Mouse (Mus musculus): Measurements from ENCODE around the gene Ccm2l. TPM values are rescaled to one million over a fixed set of nuclear protein-coding genes. Genes with fewer than 3 reads are reported as not detected.

Ccm2l gene
- polyA plus RNA-seq, 1 experiment from 2014 or later = 5.1 TPM

DNA sequence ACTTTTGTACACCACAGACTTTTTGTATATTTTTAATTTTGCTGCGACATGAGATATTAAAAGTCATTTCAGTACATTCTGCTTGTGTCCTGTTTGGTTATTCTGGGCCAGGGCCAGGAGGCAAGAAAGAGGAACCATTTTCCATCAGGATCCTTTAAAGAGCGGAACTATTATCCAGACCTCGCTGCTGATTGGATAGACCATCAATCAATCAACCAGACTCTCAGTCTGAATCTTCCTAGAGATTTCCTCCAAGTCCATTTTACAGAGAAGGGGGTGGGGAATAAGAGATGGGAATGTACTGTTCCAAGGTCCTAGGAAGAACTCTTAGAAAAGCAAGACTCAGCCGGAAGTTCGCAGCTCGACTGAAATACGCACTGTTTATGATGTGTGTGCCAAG is 5.5 kb upstream of the Ccm2l start:
- Histone ChIP-seq H3K27me3 (ENCODE audit: insufficient read depth, poor library complexity, severe bottlenecking) (peaks cover 53% of the 10 kb centered on the region), H3K9me3 (no peaks in the 10 kb centered on the region), H3K4me1 (peaks cover 12% of the 10 kb centered on the region; the same call in 1 of the 2 replicates), H3K36me3 (no peaks in the 10 kb centered on the region), H3K4me3 (no peak overlapping the region), H3K27ac (no peak overlapping the region)
- no peak for DNase-seq (ENCODE audit: low spot score)
- 81% methylated on average over 7 of the region's 7 CpGs for WGBS

DNA sequence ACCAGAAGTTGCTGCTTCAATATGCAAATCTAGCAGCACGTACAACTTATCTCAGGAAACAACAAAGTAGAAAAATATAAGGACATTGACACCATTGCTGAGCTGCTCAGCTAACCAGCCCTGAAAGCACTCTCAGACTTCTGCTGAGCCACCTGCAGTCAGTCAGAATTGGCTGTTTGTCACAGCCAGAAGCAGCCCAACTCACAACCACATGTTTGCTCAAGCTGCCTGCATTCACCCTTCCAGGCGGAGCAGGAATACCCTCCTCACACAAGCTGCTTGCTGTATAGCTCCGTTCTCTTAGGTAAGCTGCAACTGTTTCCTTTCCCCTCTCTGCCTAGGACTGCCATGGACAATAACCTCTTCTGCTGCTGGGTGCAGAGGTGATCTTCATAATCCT is 2.4 kb upstream of the Ccm2l start:
- Histone ChIP-seq H3K4me1 (peaks cover 19% of the 10 kb centered on the region; the same call in 1 of the 2 replicates), H3K4me3 (no peak overlapping the region), H3K36me3 (no peaks in the 10 kb centered on the region), H3K27me3 (ENCODE audit: insufficient read depth, poor library complexity, severe bottlenecking) (peaks cover 64% of the 10 kb centered on the region), H3K9me3 (no peaks in the 10 kb centered on the region), H3K27ac (no peak overlapping the region)
- WGBS = 57% methylated on average over 3 of the region's 3 CpGs
- DNase-seq (ENCODE audit: low spot score) = no peak

DNA sequence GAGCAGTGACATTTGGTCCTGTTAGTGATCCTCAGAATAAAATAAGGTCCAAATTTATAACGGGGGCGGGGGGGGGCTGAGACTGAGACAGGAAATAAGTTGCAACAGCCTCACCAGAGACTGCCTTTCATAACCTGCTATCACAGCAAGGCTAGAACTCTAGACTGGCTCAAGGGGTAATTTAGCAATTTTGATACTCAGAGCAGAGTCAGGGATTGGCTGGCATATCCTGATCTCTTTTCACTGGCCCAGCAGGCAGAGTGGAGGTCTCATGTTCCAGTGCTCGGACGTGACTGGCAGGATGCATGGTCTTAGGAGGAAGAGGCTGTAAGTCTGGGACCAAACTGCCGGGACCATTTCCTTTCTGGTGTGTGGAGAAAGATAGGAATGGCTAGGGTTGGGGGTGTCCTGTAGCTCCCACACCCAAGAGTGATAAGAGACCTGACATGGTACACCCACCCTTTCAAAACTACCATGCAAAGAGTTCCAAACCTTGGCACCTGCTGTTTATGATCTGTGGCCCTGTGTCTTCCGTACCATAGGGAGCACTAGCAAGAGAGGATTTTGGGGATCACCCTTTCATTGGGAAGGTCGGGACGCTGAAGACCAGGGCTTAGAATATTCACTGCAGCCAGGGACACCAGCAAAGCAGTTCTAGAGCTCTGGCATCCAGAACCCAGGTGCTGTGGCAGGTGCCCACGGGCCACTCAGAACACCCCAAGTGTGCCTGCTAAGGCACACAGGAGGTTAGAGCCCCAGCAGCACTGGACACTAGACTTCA is 1.4 kb upstream of the Ccm2l start:
- WGBS = 65% methylated on average over 9 of the region's 9 CpGs
- Histone ChIP-seq H3K4me1 (peaks cover 19% of the 10 kb centered on the region; the same call in 1 of the 2 replicates), H3K27ac (peak overlapping the region; percentile 64; the same call in 1 of the 2 replicates), H3K9me3 (no peaks in the 10 kb centered on the region), H3K27me3 (ENCODE audit: insufficient read depth, poor library complexity, severe bottlenecking) (peaks cover 66% of the 10 kb centered on the region), H3K4me3 (no peak overlapping the region), H3K36me3 (no peaks in the 10 kb centered on the region)
- DNase-seq (ENCODE audit: low spot score) = no peak

DNA sequence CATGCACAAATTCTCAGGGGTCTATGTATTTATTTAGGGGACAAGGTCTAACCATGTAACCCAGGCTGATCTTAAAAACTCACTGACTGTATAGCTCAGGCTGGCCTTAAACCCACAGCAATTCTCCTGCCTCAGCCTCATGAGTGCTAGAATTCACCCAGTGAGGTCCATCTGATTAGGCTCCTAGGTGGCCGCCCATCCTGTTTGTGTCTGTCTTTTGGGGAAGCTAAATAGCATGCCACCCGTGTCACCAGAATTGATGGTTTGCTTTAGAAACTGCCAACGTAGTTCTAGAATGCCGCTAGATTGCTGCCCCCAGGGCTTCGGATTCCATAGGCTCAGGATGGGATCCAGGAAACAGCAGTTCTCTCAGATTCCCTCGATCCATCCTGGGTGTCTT is 1.2 kb downstream of the Ccm2l start:
- Histone ChIP-seq H3K4me3 (peak overlapping the region; percentile 36; the same call in 1 of the 2 replicates), H3K9me3 (no peaks in the 10 kb centered on the region)
- 44% methylated on average over 6 of the region's 6 CpGs for WGBS

DNA sequence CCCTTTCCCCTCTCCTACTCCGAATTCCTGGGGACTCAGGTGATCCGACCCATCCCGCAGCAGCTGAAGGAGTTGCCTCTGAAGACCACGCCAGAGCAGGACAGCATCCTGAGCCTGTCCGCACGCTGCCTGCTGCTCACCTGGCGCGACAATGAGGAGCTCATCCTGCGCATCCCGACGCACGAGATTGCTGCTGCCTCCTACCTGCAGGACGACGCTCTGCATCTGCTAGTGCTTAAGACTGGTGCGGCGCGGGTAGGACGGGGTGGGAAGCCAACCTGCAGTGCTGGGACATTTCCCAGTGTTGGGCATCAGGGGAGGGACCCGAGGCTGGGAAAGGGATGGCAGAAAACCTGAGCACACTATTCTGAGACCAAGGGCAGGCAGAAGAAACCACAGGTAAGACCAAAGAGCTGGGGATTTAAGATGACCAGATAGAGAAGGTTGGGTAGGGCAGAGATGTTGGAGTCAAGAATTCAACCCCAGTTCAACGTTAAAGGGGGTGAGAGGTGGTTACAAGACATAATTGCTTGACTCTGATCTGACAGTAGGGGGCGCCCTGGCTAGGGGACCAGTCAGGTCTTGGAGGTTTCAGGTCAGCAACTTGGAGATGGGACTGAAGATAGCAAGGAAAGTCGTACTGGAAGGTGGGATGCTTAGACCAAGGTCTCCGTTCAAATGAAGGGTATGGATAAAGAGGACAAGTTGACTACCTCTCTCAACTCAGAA is 5.2 kb downstream of the Ccm2l start:
- no peaks in the 10 kb centered on the region for H3K9me3 ChIP-seq
- peaks cover 4% of the 10 kb centered on the region; the same call in 1 of the 2 replicates for H3K36me3 ChIP-seq
- peaks cover 93% of the 10 kb centered on the region for H3K27me3 ChIP-seq (ENCODE audit: insufficient read depth, poor library complexity, severe bottlenecking)
- no peak for DNase-seq (ENCODE audit: low spot score)
- peak overlapping the region; percentile 54 for H3K4me3 ChIP-seq
- H3K27ac ChIP-seq = no peak overlapping the region
- WGBS = 12% methylated on average over 23 of the region's 23 CpGs
- H3K4me1 ChIP-seq = peaks cover 19% of the 10 kb centered on the region

More for the DNA sequence above, 1.2 kb downstream of the Ccm2l start:
- Histone ChIP-seq H3K27me3 (ENCODE audit: insufficient read depth, poor library complexity, severe bottlenecking) (peaks cover 75% of the 10 kb centered on the region), H3K4me1 (peaks cover 30% of the 10 kb centered on the region), H3K36me3 (peaks cover 4% of the 10 kb centered on the region; the same call in 1 of the 2 replicates), H3K27ac (no peak overlapping the region; the same call in 1 of the 2 replicates)
- no peak for DNase-seq (ENCODE audit: low spot score)

DNA sequence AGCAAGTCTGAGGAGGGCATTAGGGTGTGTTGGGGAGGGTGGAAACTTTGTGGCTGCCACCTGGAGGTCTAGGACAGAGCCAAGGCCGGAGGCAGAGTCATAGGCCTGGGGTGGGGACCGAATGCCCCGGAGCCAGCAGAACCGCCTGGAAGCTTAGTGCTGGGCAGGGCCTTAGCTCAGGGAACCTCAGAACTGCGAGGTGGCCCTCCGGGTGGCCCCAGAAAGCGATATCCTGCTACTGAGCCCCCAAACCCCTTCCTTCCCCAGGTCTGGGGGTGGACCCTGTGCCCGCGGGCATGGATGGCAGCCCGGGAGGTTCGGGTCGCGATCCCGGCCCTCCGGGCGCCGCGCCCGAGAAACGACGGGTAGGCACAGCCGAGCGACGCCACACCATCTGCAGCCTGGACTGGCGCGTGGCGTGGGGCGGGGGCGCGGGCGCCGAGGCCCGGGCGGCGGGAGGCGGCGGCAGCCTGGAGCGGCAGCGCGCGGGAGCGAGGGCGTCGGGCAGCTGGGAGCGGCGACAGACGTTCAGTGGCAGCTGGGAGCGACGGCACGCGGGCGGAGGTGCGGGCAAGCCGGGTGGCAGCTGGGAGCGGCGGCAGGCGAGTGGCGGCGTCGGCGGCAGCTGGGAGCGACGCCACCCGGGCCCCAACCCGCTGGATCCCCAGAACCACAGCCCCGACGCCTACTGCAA is 5.9 kb downstream of the Ccm2l start:
- WGBS = 15% methylated on average over 67 of the region's 67 CpGs
- no peak for DNase-seq (ENCODE audit: low spot score)
- peak overlapping the region; percentile 52 for H3K27ac ChIP-seq
- no peaks in the 10 kb centered on the region for H3K9me3 ChIP-seq
- peaks cover 88% of the 10 kb centered on the region for H3K27me3 ChIP-seq (ENCODE audit: insufficient read depth, poor library complexity, severe bottlenecking)
- H3K4me3 ChIP-seq = peak overlapping the region; percentile 54
- peaks cover 25% of the 10 kb centered on the region for H3K4me1 ChIP-seq
- peaks cover 4% of the 10 kb centered on the region; the same call in 1 of the 2 replicates for H3K36me3 ChIP-seq

DNA sequence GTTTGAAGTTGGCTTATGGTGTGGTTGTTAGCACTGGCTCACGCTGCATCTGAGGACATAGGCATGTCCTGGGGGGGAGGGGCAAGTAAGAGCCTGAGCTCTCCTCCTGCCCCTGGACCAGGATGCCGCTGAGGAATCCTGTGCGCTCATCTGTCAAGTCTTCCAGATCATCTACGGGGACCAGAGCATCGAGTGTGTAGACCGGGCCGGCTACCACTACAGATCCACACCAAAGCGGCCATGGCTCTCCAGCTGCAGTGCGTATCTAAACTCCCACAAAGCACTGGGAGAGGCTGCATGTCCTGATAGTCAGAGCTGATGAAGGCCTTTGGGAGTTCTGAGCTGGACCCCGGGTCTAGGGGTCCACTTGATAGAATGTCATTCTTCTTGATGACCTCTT is 8.9 kb downstream of the Ccm2l start:
- H3K36me3 ChIP-seq = peaks cover 4% of the 10 kb centered on the region; the same call in 1 of the 2 replicates
- no peak for DNase-seq (ENCODE audit: low spot score)
- no peak overlapping the region for H3K4me3 ChIP-seq
- 82% methylated on average over 10 of the region's 10 CpGs for WGBS
- no peak overlapping the region for H3K27ac ChIP-seq
- peaks cover 25% of the 10 kb centered on the region for H3K4me1 ChIP-seq
- H3K27me3 ChIP-seq (ENCODE audit: insufficient read depth, poor library complexity, severe bottlenecking) = peaks cover 71% of the 10 kb centered on the region
- H3K9me3 ChIP-seq = no peaks in the 10 kb centered on the region

DNA sequence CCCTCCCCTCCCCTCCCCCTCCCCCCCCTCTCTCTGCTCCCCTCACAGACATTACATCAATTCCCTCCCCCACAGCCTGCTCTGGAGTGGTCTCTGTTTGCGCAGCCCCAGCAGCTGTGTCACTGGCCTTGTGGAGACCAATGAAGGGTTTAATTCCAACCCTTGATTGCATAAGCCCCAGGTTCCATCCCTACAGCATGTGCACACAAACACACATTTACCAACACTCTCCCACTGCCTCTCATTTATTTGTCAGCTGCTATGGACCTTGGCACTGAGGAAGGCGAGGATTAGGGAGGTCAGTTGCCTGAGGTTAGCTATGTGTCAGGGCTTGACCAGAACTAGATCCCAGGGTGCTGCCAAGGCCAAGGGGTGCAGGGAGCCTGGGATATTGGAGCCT is 10.2 kb downstream of the Ccm2l start:
- Histone ChIP-seq H3K36me3 (peaks cover 4% of the 10 kb centered on the region; the same call in 1 of the 2 replicates), H3K27ac (0 out of 2 replicates have a peak overlapping the region, but pooled peaks have one; percentile 10), H3K9me3 (no peaks in the 10 kb centered on the region), H3K27me3 (ENCODE audit: insufficient read depth, poor library complexity, severe bottlenecking) (peaks cover 58% of the 10 kb centered on the region), H3K4me1 (peaks cover 25% of the 10 kb centered on the region), H3K4me3 (no peak overlapping the region)
- 52% methylated on average over 2 of the region's 2 CpGs for WGBS
- no peak for DNase-seq (ENCODE audit: low spot score)

DNA sequence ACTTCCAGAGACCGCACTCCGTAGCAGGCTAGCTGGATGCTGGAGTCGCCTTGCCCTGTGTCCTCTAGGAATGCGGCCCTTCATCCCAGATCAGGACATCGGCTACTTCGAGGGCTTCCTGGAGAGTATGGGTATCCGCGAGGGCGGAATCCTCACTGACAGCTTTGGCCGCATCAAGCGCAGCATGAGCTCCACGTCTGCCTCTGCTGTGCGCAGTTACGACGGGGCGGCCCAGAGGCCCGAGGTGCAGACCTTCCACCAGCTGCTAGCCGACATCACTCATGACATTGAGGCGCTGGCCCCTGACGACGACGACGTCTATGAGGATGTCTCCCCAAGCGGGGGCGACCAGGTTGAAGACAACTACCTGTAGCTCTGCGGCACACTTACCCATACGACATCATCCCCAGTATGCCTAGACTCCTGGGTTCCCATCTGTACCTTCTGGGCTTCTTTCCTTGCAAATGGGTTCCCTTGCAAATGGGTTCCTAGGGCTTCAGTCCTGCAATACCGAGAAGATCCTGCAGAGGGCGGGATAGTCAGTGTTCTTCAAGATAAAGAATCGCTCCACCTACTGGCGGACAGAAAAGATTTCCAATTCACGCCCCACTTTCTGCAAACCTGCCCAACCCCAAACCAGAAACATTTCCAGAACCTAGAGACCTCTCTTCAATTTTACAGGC is 15.2 kb downstream of the Ccm2l start:
- Histone ChIP-seq H3K27me3 (ENCODE audit: insufficient read depth, poor library complexity, severe bottlenecking) (peaks cover 14% of the 10 kb centered on the region; the same call in 1 of the 2 replicates), H3K9me3 (no peaks in the 10 kb centered on the region), H3K4me3 (peak overlapping the region; percentile 9; the same call in 1 of the 2 replicates), H3K36me3 (no peaks in the 10 kb centered on the region), H3K4me1 (peaks cover 20% of the 10 kb centered on the region), H3K27ac (no peak overlapping the region)
- no peak for DNase-seq (ENCODE audit: low spot score)
- 30% methylated on average over 32 of the region's 32 CpGs for WGBS

DNA sequence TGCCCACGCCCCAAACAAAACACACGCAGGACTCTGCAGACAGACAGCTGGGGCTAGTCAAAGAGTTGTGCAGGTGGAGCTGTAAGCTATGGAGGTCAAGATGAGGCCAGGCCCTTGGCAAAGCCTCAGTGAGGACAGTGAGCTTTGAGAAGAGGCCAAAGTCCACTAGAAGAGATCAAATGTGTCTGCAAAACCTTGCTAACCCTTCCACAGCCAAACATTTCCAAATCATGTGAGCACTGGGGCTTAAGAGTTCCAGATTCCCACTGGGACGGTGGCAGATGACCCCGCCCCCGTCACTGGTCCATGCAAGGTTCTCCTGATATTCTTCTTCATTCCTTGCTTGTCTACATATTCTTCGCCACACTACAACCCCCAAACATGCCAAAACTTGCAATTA is 16.1 kb downstream of the Ccm2l start:
- Histone ChIP-seq H3K4me3 (no peak overlapping the region), H3K27ac (no peak overlapping the region), H3K36me3 (no peaks in the 10 kb centered on the region), H3K27me3 (ENCODE audit: insufficient read depth, poor library complexity, severe bottlenecking) (peaks cover 12% of the 10 kb centered on the region; the same call in 1 of the 2 replicates), H3K4me1 (peaks cover 14% of the 10 kb centered on the region), H3K9me3 (no peaks in the 10 kb centered on the region)
- DNase-seq (ENCODE audit: low spot score) = no peak
- WGBS = 75% methylated on average over 6 of the region's 6 CpGs

DNA sequence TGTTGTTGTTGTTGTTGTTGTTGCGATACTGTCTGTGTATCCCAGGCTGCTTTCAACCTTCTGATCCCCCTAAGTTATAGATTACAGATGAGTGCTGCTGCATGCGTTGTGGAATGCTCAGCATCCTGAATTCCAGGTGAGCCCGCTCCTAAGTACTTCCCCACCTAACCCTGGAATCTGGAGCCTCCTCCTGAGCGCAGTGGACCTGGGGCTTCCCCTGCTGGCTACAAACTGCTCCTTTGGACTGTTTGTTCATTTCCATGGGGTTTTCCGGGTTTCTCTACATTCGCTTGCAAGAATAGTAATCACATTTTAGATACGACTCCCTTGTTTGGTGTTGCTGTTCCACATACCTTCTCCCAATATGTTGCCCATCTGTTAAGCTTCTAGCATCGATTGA is 17.5 kb downstream of the Ccm2l start:
- WGBS = 79% methylated on average over 8 of the region's 8 CpGs
- Histone ChIP-seq H3K27me3 (ENCODE audit: insufficient read depth, poor library complexity, severe bottlenecking) (peaks cover 9% of the 10 kb centered on the region; the same call in 1 of the 2 replicates), H3K36me3 (no peaks in the 10 kb centered on the region), H3K27ac (no peak overlapping the region), H3K4me1 (peaks cover 9% of the 10 kb centered on the region), H3K4me3 (no peak overlapping the region), H3K9me3 (no peaks in the 10 kb centered on the region)
- no peak for DNase-seq (ENCODE audit: low spot score)

DNA sequence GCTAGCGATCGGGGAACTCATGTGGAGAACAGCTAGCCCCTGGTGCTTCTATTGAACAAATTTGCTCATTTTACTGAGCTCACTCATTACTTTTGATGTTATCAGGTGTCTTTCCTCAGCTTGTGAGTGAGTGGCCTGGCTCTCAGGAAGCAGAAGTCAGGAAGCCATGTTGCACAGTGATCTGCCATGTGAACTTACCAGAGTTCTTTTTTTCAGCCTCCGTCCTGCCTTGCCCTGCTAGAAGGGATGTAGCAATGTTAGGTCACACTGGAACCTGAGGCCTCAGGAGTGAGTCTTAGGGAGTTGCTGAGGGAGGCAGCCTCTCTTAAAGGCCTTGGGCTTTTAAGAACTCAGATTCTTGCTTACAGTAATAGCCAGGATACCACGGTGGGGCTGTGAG is 18.1 kb downstream of the Ccm2l start:
- H3K27me3 ChIP-seq (ENCODE audit: insufficient read depth, poor library complexity, severe bottlenecking) = 0 out of 2 replicates have a peak, but pooled peaks cover 5% of the 10 kb centered on the region
- no peaks in the 10 kb centered on the region for H3K9me3 ChIP-seq
- H3K4me1 ChIP-seq = peaks cover 9% of the 10 kb centered on the region
- WGBS = 79% methylated on average over 4 of the region's 4 CpGs
- no peak overlapping the region; the same call in 1 of the 2 replicates for H3K27ac ChIP-seq
- DNase-seq (ENCODE audit: low spot score) = no peak
- no peaks in the 10 kb centered on the region for H3K36me3 ChIP-seq
- no peak overlapping the region for H3K4me3 ChIP-seq
